8 mouse cellular contexts compared by ENCODE assay signal in genomic region chr5:120711827-120712226, GRCm38 (mm10). TPM values are rescaled to one million over a fixed set of nuclear protein-coding genes. Genes with fewer than 3 reads are reported as not detected.
DNase-seq lines count a peak whose midpoint lies in the region; ATAC-seq and TF ChIP-seq lines count a peak whose summit lies in the region.

TSS of gene Dtx1 (minus strand) at chr5:120711927.

- peak within 1 kb of the TSS; percentile 58 for H3K4me2 ChIP-seq in intestine, postnatal 0 days (replicated peaks; ENCODE audit: low read depth)
- peak within 1 kb of the TSS; percentile 95 for H3K4me2 ChIP-seq in midbrain, embryonic 15.5 days

- TF ChIP-seq POLR2A in embryonic fibroblast, embryonic 13.5 days (IDR thresholded peaks at IDR 0.05; ENCODE audit: low read depth, low read length) = no peak

- H3K27ac ChIP-seq in left cerebral cortex, adult 2 months = peak within 1 kb of the TSS; percentile 92
- H3K27ac ChIP-seq in embryonic fibroblast, embryonic 13.5 days (ENCODE audit: insufficient read depth, low read length) = no peak within 1 kb of the TSS
- H3K27ac ChIP-seq in intestine, postnatal 0 days (ENCODE audit: low read depth, low read length) = no peak within 1 kb of the TSS
- H3K27ac ChIP-seq in midbrain, embryonic 15.5 days = peak within 1 kb of the TSS; percentile 88

- H3K36me3 ChIP-seq in intestine, postnatal 0 days (ENCODE audit: control insufficient read depth, insufficient read depth) = no peaks in the 10 kb centered on the region
- no peaks in the 10 kb centered on the region for H3K36me3 ChIP-seq in midbrain, embryonic 15.5 days (replicated peaks)

- no peak for ATAC-seq in intestine, postnatal 0 days
- no peak for ATAC-seq in midbrain, embryonic 15.5 days (replicated peaks)

- TF ChIP-seq CTCF in left cerebral cortex, adult 2 months (IDR thresholded peaks at IDR 0.05) = no peak
- no peak for TF ChIP-seq CTCF in embryonic fibroblast, embryonic 13.5 days (IDR thresholded peaks at IDR 0.05; ENCODE audit: borderline replicate concordance, insufficient read depth, low read length)
- TF ChIP-seq CTCF in intestine, postnatal 0 days (IDR thresholded peaks at IDR 0.05; ENCODE audit: low read depth) = no peak

- peak within 1 kb of the TSS; percentile 91 for H3K4me3 ChIP-seq in left cerebral cortex, adult 2 months
- H3K4me3 ChIP-seq in embryonic fibroblast, embryonic 13.5 days (ENCODE audit: insufficient read depth, low read length) = peak within 1 kb of the TSS; percentile 14; the same call in 1 of the 2 replicates
- H3K4me3 ChIP-seq in intestine, postnatal 0 days (ENCODE audit: low read depth, low read length) = peak within 1 kb of the TSS; percentile 37
- peak within 1 kb of the TSS; percentile 77 for H3K4me3 ChIP-seq in midbrain, embryonic 15.5 days

- H3K4me1 ChIP-seq in embryonic fibroblast, embryonic 13.5 days (ENCODE audit: control insufficient read depth, insufficient read depth, low read length) = no peaks in the 10 kb centered on the region
- H3K4me1 ChIP-seq in intestine, postnatal 0 days (replicated peaks; ENCODE audit: control insufficient read depth, insufficient read depth, low read length) = no peaks in the 10 kb centered on the region
- peaks cover 56% of the 10 kb centered on the region for H3K4me1 ChIP-seq in midbrain, embryonic 15.5 days

- intact Hi-C loops in left cerebral cortex, adult 2 months (cut with DNase I) = no loop called here
- intact Hi-C loops in gastrocnemius, postnatal 14 days (cut with DNase I; ENCODE audit: low total_unique reads) = loop anchor here (2.0 kb wide), 1 partner anchor 31 kb away; no protein-coding TSS in a partner anchor

- H3K9ac ChIP-seq in intestine, postnatal 0 days (ENCODE audit: low read depth, low read length) = no peak within 1 kb of the TSS
- peak within 1 kb of the TSS; percentile 98 for H3K9ac ChIP-seq in midbrain, embryonic 15.5 days

- DNase-seq in left cerebral cortex, adult 2 months (ENCODE audit: extremely low spot score in 1 of 2, low spot score in 2 of 2) = no peak
- no peak for DNase-seq in left cerebral cortex, adult 9 months (ENCODE audit: low spot score in 2 of 2)
- no peak for DNase-seq in gastrocnemius, postnatal 14 days
- no peak for DNase-seq in yolk sac, embryonic 10.5 days (ENCODE audit: low spot score)
- no peak for DNase-seq in thymus, postnatal 36 days

- no peaks in the 10 kb centered on the region for H3K9me3 ChIP-seq in intestine, postnatal 0 days (ENCODE audit: control insufficient read depth)
- no peaks in the 10 kb centered on the region for H3K9me3 ChIP-seq in midbrain, embryonic 15.5 days

- H3K27me3 ChIP-seq in intestine, postnatal 0 days (replicated peaks; ENCODE audit: control insufficient read depth, insufficient read depth, low read length) = peaks cover 50% of the 10 kb centered on the region
- no peaks in the 10 kb centered on the region for H3K27me3 ChIP-seq in midbrain, embryonic 15.5 days (replicated peaks)

- 46% methylated on average over 3 of the region's 3 CpGs for WGBS in intestine, postnatal 0 days
- whole genome bisulfite sequencing in midbrain, embryonic 15.5 days = 31% methylated on average over 3 of the region's 3 CpGs

RNA-seq across cellular contexts. Expression of gene Dtx1, which starts in this region (rescaled TPM):
- 10 to 100 TPM; 74.5 to 76.9 TPM for total RNA-seq in left cerebral cortex, adult 2 months (2021)
- not detected in 2 replicates for polyA plus RNA-seq in embryonic fibroblast, embryonic 13.5 days (2011; ENCODE audit: insufficient read length, low read depth, missing spikeins)
- polyA plus RNA-seq in intestine, postnatal 0 days (2015; fragmentation: Nextera tagmentation; extraction: Ambion mirVana) = 2.3 and 2.5 TPM in 2 replicates
- polyA plus RNA-seq in midbrain, embryonic 15.5 days (2015; fragmentation: Nextera tagmentation; extraction: Ambion mirVana) = 64.5 and 68.9 TPM in 2 replicates
- under 1 TPM; 0.66 to 0.76 TPM for total RNA-seq in gastrocnemius, postnatal 14 days (2021)

Comparison
In these comparisons a context has a peak if more than half of its experiments do, and no peak if none do; other contexts are left out.
1. RNA of gene Dtx1 (total RNA-seq): 74.5 to 76.9 TPM in left cerebral cortex, adult 2 months; 0.66 to 0.76 TPM in gastrocnemius, postnatal 14 days; every median in the first group is over 10 times any median in the second.
2. RNA of gene Dtx1 (polyA plus RNA-seq): 64.5 to 68.9 TPM in midbrain, embryonic 15.5 days; 2.3 to 2.5 TPM in intestine, postnatal 0 days and not detected in embryonic fibroblast, embryonic 13.5 days; every median in the first group is over 10 times any median in the second.
3. H3K27ac ChIP-seq: peak in left cerebral cortex, adult 2 months (single experiment) and midbrain, embryonic 15.5 days (single experiment); none in embryonic fibroblast, embryonic 13.5 days (single experiment) and intestine, postnatal 0 days (single experiment).
4. H3K4me3 ChIP-seq: peak in every context shown above with its lines; median percentile 91 in left cerebral cortex, adult 2 months; 77 in midbrain, embryonic 15.5 days; 37 in intestine, postnatal 0 days; 14 in embryonic fibroblast, embryonic 13.5 days.